Mouse (Mus musculus) CD8-positive naive resting alpha-beta T cell, adult 2 months (primary cell): Measurements from ENCODE around the gene Herc2.
"Not testable (repeated sequence)": the region's sequence is repeated elsewhere in the genome, so short reads cannot be mapped to it uniquely, and the experiment has no call there.

ENCODE experiments used
- DNase-seq, 2 experiments: peaks; one replicate each; pipeline ENCODE4 v3.0.0; 2022; ENCODE audit warnings: low read depth in 2 of 2, low spot score in 2 of 2

Gene Herc2

GRCm38 (mm10) chr7:56049831-56050321 lies at the start of gene Herc2:
TSS of gene Herc2 (plus strand) at chr7:56050196.
- DNase-seq, result peak; percentile 92 to 93

GRCm38 (mm10) chr7:56010318-56011017 lies 39.5 kb upstream of the Herc2 start:
- no peak for DNase-seq

DNA sequence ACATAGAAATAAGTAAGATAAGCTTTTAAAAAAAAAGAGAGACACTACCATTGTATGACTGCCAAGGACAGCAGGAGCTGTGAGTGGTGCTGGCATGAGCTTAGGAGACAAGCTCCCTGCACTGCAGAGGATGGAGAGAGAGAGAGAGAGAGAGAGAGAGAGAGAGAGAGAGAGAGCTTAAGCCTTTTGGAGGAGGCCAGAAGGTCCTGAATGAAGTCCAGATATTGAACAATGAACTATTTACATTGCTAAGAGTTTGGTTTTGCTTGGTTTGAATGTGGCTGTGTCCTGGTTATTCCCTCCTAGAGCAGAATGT lies 39.0 kb upstream of the Herc2 start:
- DNase-seq, result no peak

DNA sequence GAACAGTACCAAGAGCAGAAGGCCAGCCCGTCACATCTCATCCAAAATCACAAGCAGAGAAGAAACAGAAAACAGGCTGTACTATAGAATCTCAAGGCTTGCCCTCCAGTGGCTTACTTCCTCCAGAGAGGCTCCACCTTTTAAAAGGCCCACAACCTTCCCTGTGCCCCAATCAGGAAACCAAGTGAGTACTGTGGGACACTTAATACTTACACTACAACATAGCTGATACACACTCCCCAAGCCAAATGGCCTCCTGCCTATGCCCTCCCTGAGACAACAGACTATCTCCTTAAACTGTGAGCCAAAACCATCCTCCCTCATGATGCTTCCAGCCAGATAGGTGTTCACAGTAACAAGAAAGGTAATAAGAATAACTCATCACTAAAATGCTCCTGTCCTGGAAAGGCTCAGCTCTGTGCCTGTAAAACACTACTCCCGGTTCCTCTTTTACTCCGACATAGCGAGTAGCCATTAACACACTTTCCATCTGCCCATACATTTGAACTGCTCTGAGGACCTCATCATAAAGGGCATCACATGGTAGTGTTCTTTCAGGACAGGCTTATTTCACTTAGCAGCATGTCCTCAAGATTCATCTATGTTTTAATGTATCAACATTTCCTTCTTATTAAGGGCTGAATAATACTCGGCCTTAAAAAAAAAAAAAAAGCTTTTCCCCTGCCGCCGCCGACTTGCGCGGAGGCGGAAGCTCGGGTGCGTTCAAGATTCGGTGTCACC lies 36.6 kb upstream of the Herc2 start:
- no peak for DNase-seq

DNA sequence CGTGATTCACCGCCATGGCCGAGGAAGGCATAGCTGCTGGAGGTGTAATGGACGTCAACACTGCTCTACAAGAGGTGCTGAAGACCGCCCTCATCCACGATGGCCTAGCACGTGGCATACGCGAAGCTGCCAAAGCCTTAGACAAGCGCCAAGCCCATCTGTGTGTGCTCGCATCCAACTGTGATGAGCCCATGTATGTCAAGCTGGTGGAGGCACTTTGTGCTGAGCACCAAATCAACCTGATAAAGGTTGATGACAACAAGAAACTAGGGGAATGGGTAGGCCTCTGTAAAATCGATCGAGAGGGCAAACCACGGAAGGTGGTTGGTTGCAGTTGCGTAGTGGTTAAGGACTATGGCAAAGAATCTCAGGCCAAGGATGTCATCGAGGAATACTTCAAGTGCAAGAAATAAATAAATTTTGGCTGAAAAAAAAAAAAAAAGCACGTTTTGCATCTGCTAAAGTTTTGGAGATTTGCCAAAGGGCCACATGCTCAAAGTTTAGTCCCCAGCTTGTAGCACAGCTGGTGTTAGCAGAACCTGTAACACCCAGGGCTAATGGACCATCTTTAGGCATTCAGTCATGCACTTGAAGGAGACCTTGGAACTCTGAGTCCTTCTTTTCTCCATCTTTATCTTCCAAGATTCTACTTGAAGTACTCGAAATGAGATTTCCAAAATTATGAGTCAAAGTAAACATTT lies 35.8 kb upstream of the Herc2 start:
- DNase-seq, result not testable (repeated sequence)

DNA sequence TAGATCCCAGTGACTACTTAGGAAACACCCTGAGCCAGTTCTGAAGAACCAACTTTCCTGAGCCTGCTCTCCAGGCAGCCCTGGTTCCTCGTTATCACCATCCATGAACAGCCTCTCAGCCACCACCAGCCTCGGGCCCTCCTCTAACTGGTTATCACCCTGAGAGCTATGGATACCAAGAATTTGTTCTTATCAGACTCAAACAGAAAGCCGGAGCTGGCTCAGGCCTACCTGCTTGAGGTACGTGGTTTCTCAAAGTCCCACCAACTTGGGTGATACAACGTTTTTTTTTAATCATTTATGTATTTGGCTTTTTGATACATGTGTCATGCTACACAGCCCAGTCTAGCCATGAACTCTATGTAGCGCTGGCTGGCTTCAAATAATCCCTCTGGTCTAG lies 34.8 kb upstream of the Herc2 start:
- no peak for DNase-seq

- DNase-seq, result no peak
These were observed 34.2 kb upstream of the Herc2 start for GRCm38 (mm10) chr7:56015837-56016236.

GRCm38 (mm10) chr7:56017761-56018160 lies 32.2 kb upstream of the Herc2 start:
- peak in 1 of 2 experiments; percentile 25 for DNase-seq

GRCm38 (mm10) chr7:56018446-56018971 lies 31.5 kb upstream of the Herc2 start:
- peak; percentile 34 to 43 for DNase-seq

- peak in 1 of 2 experiments; percentile 19 for DNase-seq
These were observed 30.7 kb upstream of the Herc2 start for GRCm38 (mm10) chr7:56018972-56019929.

DNA sequence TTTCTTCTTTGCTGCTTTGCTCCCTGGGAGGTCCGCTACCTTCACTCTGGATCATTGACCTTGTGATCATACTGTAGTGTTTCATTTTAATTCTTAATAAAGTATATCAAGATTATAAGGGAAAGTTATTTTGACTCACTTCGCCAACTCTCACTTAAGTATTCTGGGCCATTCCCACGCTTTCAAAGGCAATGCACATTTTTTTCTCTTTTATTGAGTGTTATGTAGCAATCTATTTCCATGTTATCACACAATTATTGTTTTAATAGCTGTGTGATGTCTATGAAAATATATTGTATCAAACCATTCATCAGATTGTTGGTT lies 30.1 kb upstream of the Herc2 start, which contains the start of gene Nipa1:
TSS of gene Nipa1 (minus strand) at position 25 of the 324 bp plus-strand sequence.
- no peak for DNase-seq

DNA sequence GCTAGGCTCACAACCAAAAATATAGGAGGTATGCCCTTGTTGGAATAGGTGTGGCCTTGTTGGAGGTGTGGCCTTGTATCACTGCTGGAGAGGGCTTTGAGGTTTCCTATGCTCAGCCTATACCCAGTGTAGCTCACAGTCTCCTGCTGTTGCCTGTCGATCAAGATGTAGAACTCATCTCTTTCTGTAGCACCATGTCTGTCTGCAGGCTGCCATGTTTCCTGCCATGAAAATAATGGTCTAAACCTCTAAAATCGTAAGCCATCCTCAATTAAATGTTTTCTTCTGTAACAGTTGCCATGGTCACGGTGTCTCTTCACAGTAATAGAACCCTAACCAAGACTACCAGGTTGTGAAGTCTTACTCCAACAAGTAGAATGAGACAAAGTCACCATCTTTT lies 26.4 kb upstream of the Herc2 start:
- DNase-seq, result no peak

DNA sequence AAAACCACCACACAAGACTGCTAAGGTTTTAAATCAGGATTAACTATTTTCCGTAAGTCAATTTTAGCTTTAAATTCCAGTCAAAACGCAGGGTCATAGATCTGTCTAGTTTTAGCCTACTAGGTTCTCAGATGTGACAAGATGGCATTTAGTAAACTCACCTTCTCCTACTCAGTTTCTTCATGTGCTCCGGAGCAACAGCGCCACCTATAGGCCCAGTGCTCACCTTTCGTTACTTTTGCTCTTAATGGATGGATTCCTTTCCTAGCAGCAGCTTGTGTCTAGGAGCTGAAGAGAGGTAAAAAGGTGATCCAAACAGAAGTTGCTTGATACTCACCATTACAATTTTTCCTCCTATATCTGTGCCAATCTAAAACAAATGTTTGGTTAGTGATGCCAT lies 7.6 kb upstream of the Herc2 start:
- peak; percentile 71 to 76 for DNase-seq

- DNase-seq, result no peak
These were observed 6.3 kb upstream of the Herc2 start for GRCm38 (mm10) chr7:56043577-56044266.

- no peak for DNase-seq
These were observed 5.7 kb upstream of the Herc2 start for GRCm38 (mm10) chr7:56044267-56044629.

GRCm38 (mm10) chr7:56047178-56047577 lies 2.8 kb upstream of the Herc2 start:
- no peak for DNase-seq

GRCm38 (mm10) chr7:56050487-56050911 lies 503 bp downstream of the Herc2 start:
- DNase-seq, result peak in 1 of 2 experiments; percentile 5

- DNase-seq, result no peak
These were observed 3.0 kb downstream of the Herc2 start for GRCm38 (mm10) chr7:56052996-56053395.

DNA sequence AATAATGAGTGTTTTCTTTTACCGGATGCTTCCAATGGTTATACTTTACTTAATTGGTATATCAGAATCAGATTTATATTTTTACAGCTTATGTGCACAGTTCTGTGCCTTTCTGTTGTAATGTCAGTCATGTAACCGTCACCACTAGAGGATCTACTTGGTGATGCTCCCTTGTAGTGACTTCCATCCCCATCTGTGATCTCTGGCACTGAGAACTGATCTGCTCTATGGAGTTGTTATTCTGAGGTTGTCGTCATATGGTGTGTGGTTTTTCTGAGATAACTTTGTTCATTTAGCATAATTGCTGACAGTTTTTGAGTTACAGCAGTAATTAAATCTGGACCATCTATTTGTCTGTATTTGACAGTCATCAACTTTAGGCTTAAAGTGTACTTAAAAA lies 5.3 kb downstream of the Herc2 start:
- DNase-seq, result no peak

DNA sequence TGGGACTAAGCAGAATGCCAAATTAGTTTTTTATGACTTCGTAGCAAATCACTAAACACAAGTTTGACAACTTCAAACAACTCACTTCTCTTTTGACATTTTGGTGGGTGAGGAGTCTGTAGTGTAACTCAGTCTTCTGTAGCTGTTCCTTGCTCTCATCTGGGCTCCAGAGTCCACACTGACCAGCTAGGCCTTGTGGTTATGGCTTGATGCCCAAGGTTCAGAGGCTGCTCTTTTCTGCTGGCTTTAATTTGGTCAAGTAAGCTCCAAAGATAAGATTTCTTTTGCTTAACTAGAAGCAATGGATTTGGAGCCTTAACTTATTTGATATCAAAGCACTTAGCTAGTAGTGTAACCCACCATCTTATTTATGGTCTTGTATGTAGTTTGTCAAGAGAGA lies 14.9 kb downstream of the Herc2 start:
- no peak for DNase-seq
